Mouse (Mus musculus): ENCODE data around the gene Sec61a1. TPM values are rescaled to one million over a fixed set of nuclear protein-coding genes. Genes with fewer than 3 reads are reported as not detected.

Sec61a1 gene
- polyA plus RNA-seq, 1 experiment from 2014 or later: 279 TPM

GRCm38 (mm10) chr6:88489026-88489425 lies 29.7 kb downstream of the Sec61a1 start:
- Histone ChIP-seq H3K27me3 (no peaks in the 10 kb centered on the region), H3K9me3 (replicated peaks) (no peaks in the 10 kb centered on the region), H3K36me3 (peaks cover 75% of the 10 kb centered on the region), H3K9ac (no peak overlapping the region), H3K4me3 (replicated peaks) (no peak overlapping the region), H3K27ac (replicated peaks) (no peak overlapping the region), H3K4me1 (peaks cover 7% of the 10 kb centered on the region; the same call in 1 of the 2 replicates), H3K4me2 (replicated peaks) (no peak overlapping the region)
- WGBS: 87% methylated on average over 7 of the region's 7 CpGs
- ATAC-seq (ENCODE audit: insufficient number of reproducible peaks, low FRiP score, low TSS enrichment, low read depth): no peak

DNA sequence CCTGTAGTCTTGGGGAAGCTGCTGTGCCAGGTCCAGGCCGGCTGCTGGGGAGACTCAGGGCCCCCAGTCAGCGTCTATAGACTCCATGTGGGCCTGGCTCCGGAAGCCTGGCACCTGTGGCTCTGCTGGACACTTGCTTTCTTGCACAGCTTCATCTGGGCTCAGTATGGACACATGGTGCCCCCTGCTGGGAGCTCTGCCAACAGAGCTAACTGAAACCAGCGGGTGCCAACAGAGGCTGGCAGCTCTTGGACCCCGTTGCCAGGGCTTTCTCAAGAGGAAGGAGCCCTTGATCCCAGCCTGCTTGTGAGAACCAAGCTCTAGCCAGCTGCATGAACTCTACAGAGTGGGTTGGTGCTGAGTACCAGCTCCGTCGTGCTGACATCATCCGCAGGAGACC lies 31.8 kb downstream of the Sec61a1 start:
- H3K9me3 ChIP-seq (replicated peaks): no peaks in the 10 kb centered on the region
- H3K27ac ChIP-seq (replicated peaks): no peak overlapping the region
- WGBS: 71% methylated on average over 8 of the region's 8 CpGs
- peaks cover 79% of the 10 kb centered on the region for H3K36me3 ChIP-seq
- peak; percentile 62; the same call in 1 of the 2 replicates for ATAC-seq (ENCODE audit: insufficient number of reproducible peaks, low FRiP score, low TSS enrichment, low read depth)
- H3K4me2 ChIP-seq (replicated peaks): no peak overlapping the region
- H3K27me3 ChIP-seq: no peaks in the 10 kb centered on the region
- peaks cover 7% of the 10 kb centered on the region; the same call in 1 of the 2 replicates for H3K4me1 ChIP-seq
- H3K4me3 ChIP-seq (replicated peaks): no peak overlapping the region
- no peak overlapping the region for H3K9ac ChIP-seq

- no peaks in the 10 kb centered on the region for H3K27me3 ChIP-seq
- WGBS: 82% methylated on average over 6 of the region's 6 CpGs
These were observed 33.3 kb downstream of the Sec61a1 start for GRCm38 (mm10) chr6:88485378-88485777.

DNA sequence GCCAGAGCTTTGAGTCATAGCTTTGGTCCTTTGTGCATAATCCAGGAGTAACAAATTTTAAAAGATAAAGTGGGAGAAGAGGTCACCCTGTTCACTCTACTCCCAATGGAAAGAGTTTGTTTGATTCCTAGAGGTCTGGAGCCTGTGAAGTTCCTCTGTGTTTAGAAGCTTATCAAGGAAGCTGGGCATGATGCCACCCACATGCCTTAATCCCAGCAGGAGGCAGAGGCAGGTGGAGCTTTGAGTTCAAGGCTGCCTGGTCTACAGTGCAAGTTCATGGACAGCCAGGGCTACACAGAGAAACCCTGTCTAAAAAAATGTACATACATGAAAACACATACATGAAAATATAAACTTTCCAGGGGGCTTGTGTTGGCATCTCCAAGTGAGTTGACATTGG lies 34.8 kb downstream of the Sec61a1 start:
- H3K27me3 ChIP-seq: no peaks in the 10 kb centered on the region
- peaks cover 7% of the 10 kb centered on the region; the same call in 1 of the 2 replicates for H3K4me1 ChIP-seq
- H3K9me3 ChIP-seq (replicated peaks): no peaks in the 10 kb centered on the region
- no peak overlapping the region for H3K9ac ChIP-seq
- no peak overlapping the region for H3K4me3 ChIP-seq (replicated peaks)
- H3K4me2 ChIP-seq (replicated peaks): no peak overlapping the region
- no peak overlapping the region for H3K27ac ChIP-seq (replicated peaks)
- ATAC-seq (ENCODE audit: insufficient number of reproducible peaks, low FRiP score, low TSS enrichment, low read depth): no peak
- peaks cover 95% of the 10 kb centered on the region for H3K36me3 ChIP-seq

More at GRCm38 (mm10) chr6:88485378-88485777, 33.3 kb downstream of the Sec61a1 start:
- no peak overlapping the region for H3K9ac ChIP-seq
- peaks cover 82% of the 10 kb centered on the region for H3K36me3 ChIP-seq
- no peak overlapping the region for H3K27ac ChIP-seq (replicated peaks)
- no peak for ATAC-seq (ENCODE audit: insufficient number of reproducible peaks, low FRiP score, low TSS enrichment, low read depth)
- no peaks in the 10 kb centered on the region for H3K9me3 ChIP-seq (replicated peaks)
- H3K4me3 ChIP-seq (replicated peaks): no peak overlapping the region
- H3K4me2 ChIP-seq (replicated peaks): no peak overlapping the region
- H3K4me1 ChIP-seq: peaks cover 7% of the 10 kb centered on the region; the same call in 1 of the 2 replicates

DNA sequence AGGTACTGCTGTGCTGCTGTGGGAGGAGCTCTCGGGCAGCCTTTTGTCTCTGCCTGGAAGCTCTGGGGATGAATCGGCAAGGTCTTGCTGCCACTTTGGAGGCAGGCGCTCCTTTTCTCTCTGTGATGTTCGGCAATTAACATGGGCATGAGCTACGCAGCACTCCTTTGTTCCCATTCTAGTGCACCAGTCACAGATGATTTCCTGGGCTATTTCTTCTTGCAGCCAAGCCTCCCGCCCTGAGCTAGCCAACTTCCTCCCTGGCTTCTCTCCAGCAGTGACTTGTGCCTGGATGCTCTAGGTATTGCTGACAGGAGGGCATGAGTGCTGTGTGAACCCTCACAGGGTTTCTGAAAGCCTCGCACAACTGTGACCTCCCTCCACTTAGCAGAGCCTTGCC lies 35.6 kb downstream of the Sec61a1 start:
- WGBS: 75% methylated on average over 7 of the region's 7 CpGs
- H3K9ac ChIP-seq: no peak overlapping the region
- no peak overlapping the region for H3K27ac ChIP-seq (replicated peaks)
- H3K36me3 ChIP-seq: peaks cover 95% of the 10 kb centered on the region
- H3K4me1 ChIP-seq: peaks cover 7% of the 10 kb centered on the region; the same call in 1 of the 2 replicates
- no peaks in the 10 kb centered on the region for H3K9me3 ChIP-seq (replicated peaks)
- H3K27me3 ChIP-seq: no peaks in the 10 kb centered on the region
- H3K4me2 ChIP-seq (replicated peaks): no peak overlapping the region
- ATAC-seq (ENCODE audit: insufficient number of reproducible peaks, low FRiP score, low TSS enrichment, low read depth): no peak
- no peak overlapping the region for H3K4me3 ChIP-seq (replicated peaks)

DNA sequence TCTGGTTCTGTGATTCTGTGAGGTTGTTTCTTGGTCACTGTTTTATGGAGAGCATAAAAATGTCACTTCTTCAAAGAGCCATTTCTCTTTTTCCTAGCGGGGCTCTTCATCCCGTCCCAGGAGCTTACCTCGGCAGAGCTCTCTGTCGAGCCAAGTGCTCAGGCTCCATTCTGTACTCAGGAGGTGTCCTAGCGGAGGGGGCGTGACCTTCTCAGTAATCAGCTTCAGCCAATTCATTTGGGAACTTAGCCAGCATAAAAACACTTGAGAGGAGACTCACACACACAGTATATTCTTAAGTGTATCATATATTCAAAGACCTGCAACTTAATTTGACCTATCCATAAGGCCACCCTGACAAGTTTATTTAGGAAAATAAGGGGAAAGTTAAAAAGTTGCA lies 38.3 kb downstream of the Sec61a1 start:
- no peak for ATAC-seq (ENCODE audit: insufficient number of reproducible peaks, low FRiP score, low TSS enrichment, low read depth)
- 61% methylated on average over 6 of the region's 6 CpGs for WGBS
- Histone ChIP-seq H3K4me3 (replicated peaks) (no peak overlapping the region), H3K27me3 (no peaks in the 10 kb centered on the region), H3K27ac (replicated peaks) (no peak overlapping the region), H3K9ac (no peak overlapping the region), H3K9me3 (replicated peaks) (no peaks in the 10 kb centered on the region), H3K36me3 (peaks cover 91% of the 10 kb centered on the region), H3K4me1 (no peaks in the 10 kb centered on the region), H3K4me2 (replicated peaks) (no peak overlapping the region)

- H3K4me1 ChIP-seq: peaks cover 11% of the 10 kb centered on the region
- ATAC-seq (ENCODE audit: insufficient number of reproducible peaks, low FRiP score, low TSS enrichment, low read depth): no peak
These were observed 48.8 kb downstream of the Sec61a1 start for GRCm38 (mm10) chr6:88469878-88470277.

DNA sequence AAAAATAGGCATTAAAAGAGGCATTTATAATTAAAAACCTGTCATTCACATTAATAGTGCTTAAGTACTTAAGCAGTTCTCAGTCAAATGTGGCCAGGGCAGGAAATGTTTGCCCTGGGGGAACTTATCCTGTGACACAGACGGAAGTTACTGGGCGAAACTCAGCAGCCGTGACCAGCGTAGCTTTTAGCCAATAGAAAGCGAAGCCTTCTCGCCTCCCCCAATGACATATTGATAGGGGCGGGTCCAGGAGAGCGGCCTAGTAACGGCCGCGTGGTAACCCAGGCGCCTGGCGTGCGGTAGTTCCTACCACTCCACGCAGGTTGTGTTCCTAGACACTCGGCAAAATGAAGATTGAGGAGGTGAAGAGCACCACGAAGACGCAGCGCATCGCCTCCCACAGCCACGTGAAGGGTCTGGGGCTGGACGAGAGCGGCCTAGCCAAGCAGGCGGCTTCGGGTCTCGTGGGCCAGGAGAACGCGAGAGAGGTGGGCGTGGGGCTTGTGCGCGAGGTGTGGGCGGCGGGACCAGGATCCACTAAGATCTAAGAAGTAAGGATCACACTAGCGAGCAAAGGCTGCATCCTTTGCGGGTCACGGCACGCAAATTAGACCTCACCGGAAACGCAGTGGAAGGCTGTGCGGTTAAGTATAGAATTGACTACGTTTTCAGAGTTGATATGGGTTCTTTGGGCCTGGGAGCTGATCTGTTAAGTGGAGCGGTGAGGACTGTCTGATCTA lies 53.4 kb downstream of the Sec61a1 start, which contains the start of gene Ruvbl1:
TSS of gene Ruvbl1 (plus strand) at position 229 of the 740 bp plus-strand sequence.
- H3K4me2 ChIP-seq (replicated peaks): peak within 1 kb of the TSS; percentile 65
- no peak within 1 kb of the TSS for H3K27ac ChIP-seq (replicated peaks)
- peaks cover 26% of the 10 kb centered on the region for H3K36me3 ChIP-seq
- H3K27me3 ChIP-seq: no peaks in the 10 kb centered on the region
- peak within 1 kb of the TSS; percentile 69 for H3K4me3 ChIP-seq (replicated peaks)
- H3K9ac ChIP-seq: peak within 1 kb of the TSS; percentile 71
- H3K9me3 ChIP-seq (replicated peaks): no peaks in the 10 kb centered on the region
- under 1% methylated on average over 42 of the region's 42 CpGs for WGBS
- peak; percentile 99 for ATAC-seq (ENCODE audit: insufficient number of reproducible peaks, low FRiP score, low TSS enrichment, low read depth)
- peaks cover 11% of the 10 kb centered on the region for H3K4me1 ChIP-seq

More at GRCm38 (mm10) chr6:88469878-88470277, 48.8 kb downstream of the Sec61a1 start:
- Histone ChIP-seq H3K36me3 (peaks cover 69% of the 10 kb centered on the region), H3K4me3 (replicated peaks) (no peak overlapping the region), H3K4me2 (replicated peaks) (no peak overlapping the region), H3K9me3 (replicated peaks) (no peaks in the 10 kb centered on the region), H3K27ac (replicated peaks) (no peak overlapping the region), H3K9ac (no peak overlapping the region), H3K27me3 (no peaks in the 10 kb centered on the region)
- WGBS: 65% methylated on average over 6 of the region's 6 CpGs

- 57% methylated on average over 2 of the region's 2 CpGs for WGBS
- Histone ChIP-seq H3K4me1 (no peaks in the 10 kb centered on the region), H3K27me3 (peaks cover 2% of the 10 kb centered on the region; the same call in 1 of the 2 replicates)
These were observed 64.2 kb downstream of the Sec61a1 start for GRCm38 (mm10) chr6:88454545-88454944.

More at GRCm38 (mm10) chr6:88454545-88454944, 64.2 kb downstream of the Sec61a1 start:
- Histone ChIP-seq H3K36me3 (no peaks in the 10 kb centered on the region), H3K4me3 (replicated peaks) (no peak overlapping the region), H3K4me2 (replicated peaks) (no peak overlapping the region), H3K27ac (replicated peaks) (no peak overlapping the region), H3K9me3 (replicated peaks) (no peaks in the 10 kb centered on the region), H3K9ac (no peak overlapping the region)
- ATAC-seq (ENCODE audit: insufficient number of reproducible peaks, low FRiP score, low TSS enrichment, low read depth): no peak

Other genes starting within 250 kb of the Sec61a1 start
- 36.2 and 37.4 TPM in 2 replicates for gene Eefsec, start 72.4 kb downstream of the Sec61a1 start, polyA plus RNA-seq (2015; fragmentation: Nextera tagmentation; extraction: Ambion mirVana)
- 131 and 134 TPM in 2 replicates for gene Ruvbl1, start 53.5 kb downstream of the Sec61a1 start, polyA plus RNA-seq (2015; fragmentation: Nextera tagmentation; extraction: Ambion mirVana)
- gene Kbtbd12, start 119.0 kb upstream of the Sec61a1 start, polyA plus RNA-seq (2015; fragmentation: Nextera tagmentation; extraction: Ambion mirVana): 0.55 and 1.5 TPM in 2 replicates
- gene Mgll, start 205.5 kb upstream of the Sec61a1 start, polyA plus RNA-seq (2015; fragmentation: Nextera tagmentation; extraction: Ambion mirVana): 28.7 and 31.6 TPM in 2 replicates

Measured in embryonic facial prominence, embryonic 15.5 days (tissue).